Mouse (Mus musculus) heart, postnatal 0 days (tissue): ENCODE measurements at regions not wholly inside any gene's neighbourhood (a gene's known extent, or its start where the extent isn't known, plus 50 kb on each side); places are given as distances from the start of the nearest gene placed in this dataset.

Experiments used
- ATAC-seq: fragments of 200-750 bp; cut with Nextera tagmentation; 2 replicates; pipeline ENCODE4 v1.8.0; 2017; ENCODE audit warnings: low read depth, moderate number of reproducible peaks, moderate library complexity; ENCODE audit not compliant: insufficient read depth
- DNase-seq: peaks from one replicate; pipeline ENCODE4 v3.0.0-alpha.2; 2016; ENCODE audit warnings: low spot score
- H3K27ac ChIP-seq: fragments of 300-500 bp; sonication (generic); 2 replicates; pipeline ENCODE4 v1.5.1; 2014; ENCODE audit warnings: low read depth, mild to moderate bottlenecking
- H3K27me3 ChIP-seq: fragments of 300-500 bp; sonication (generic); 2 replicates; pipeline ENCODE4 v1.6.1; 2014; ENCODE audit warnings: low read length, mixed read lengths; ENCODE audit not compliant: control insufficient read depth, insufficient read depth
- H3K36me3 ChIP-seq: fragments of 300-500 bp; sonication (generic); replicated peaks from 2 replicates; pipeline ENCODE4 v1.6.1; 2014; ENCODE audit warnings: low read length, mixed read lengths; ENCODE audit not compliant: control insufficient read depth, insufficient read depth
- H3K4me1 ChIP-seq: fragments of 300-500 bp; sonication (generic); 2 replicates; pipeline ENCODE4 v1.6.1; 2014; ENCODE audit warnings: antibody characterized with exemption; ENCODE audit not compliant: control insufficient read depth, insufficient read depth
- H3K4me2 ChIP-seq: fragments of 300-500 bp; sonication (generic); 2 replicates; pipeline ENCODE4 v1.6.1; 2014; ENCODE audit warnings: low read depth, mild to moderate bottlenecking, low read length, moderate library complexity
- H3K4me3 ChIP-seq: fragments of 300-500 bp; sonication (generic); 2 replicates; pipeline ENCODE4 v1.5.1; 2014; ENCODE audit warnings: low read depth, low read length
- H3K9ac ChIP-seq: fragments of 300-500 bp; sonication (generic); replicated peaks from 2 replicates; pipeline ENCODE4 v1.6.1; 2014; ENCODE audit warnings: low read depth, low read length, mixed read lengths
- H3K9me3 ChIP-seq: fragments of 300-500 bp; sonication (generic); replicated peaks from 2 replicates; pipeline ENCODE4 v1.6.1; 2016; ENCODE audit warnings: low read length; ENCODE audit not compliant: control insufficient read depth
- CTCF ChIP-seq: IDR thresholded peaks from 2 replicates; pipeline ENCODE4 v1.5.1; 2016; ENCODE audit warnings: antibody characterized with exemption, control low read depth, low read depth
- EP300 ChIP-seq: IDR thresholded peaks from 2 replicates; pipeline ENCODE4 v1.6.1; 2016; ENCODE audit warnings: antibody characterized with exemption, low read depth
- WGBS: fragments of 180-500 bp; shearing (Covaris S2); extraction: QIAGEN DNeasy Blood & Tissue Kit; methylation state at CpG from one replicate; pipeline ENCODE4 v1.1.7; 2014; 5-methylcytosine and 5-hydroxymethylcytosine counted together

DNA sequence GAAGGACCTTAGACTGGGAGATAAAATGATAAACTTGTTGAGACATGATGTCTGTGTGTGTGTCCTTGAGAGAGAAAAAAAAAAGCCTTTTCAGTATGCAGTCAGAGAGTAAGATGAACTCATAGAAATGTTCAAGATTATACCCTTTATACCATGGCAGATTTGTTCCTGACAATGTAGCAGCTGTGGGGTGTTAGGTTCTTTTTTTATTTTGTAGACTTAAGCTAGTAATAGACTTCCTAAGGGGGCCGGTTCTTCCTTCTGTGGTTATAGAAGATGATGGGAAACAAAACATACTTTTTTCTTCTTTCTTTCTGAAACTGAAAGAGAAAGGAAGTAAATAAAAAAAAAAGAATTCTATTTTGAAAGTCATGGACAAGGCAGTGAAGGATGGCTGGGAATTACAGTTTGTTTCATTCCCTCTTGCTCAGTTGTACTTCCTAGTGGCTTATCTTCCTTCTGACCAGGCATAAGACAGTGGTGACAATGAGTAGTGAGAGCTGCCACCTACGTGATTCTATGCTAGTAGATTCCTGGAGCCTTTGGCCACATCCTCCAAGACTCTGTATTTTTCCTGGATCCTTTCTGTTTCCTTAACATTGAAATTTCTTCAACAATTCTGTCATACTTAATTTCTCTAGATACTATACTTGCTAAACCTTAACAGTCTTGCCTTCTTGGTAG is 280.0 kb downstream of the Pcdh10 start:
- TF ChIP-seq EP300, result no peak
- whole genome bisulfite sequencing, result 63% methylated on average over 2 of the region's 2 CpGs
- H3K9ac ChIP-seq, result no peak overlapping the region

DNA sequence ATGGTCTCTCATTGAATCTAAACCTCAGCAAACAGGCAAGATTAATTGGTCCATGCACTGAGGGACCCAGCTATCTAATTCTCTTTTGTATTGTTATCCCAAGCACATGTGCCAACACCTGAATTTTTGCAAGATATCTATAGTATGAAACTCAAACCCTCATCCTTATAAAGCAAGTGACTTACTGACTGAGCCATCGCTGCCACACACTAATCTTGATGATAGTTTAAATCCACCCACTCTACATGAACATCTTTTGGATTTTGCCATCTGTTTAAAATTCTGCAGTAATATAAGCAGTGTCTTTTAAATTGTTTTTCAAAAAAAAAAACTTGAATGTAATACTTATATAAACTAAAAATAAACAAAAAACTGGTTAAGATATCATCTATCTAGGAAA is 280.9 kb downstream of the Pcdh10 start:
- DNase-seq (no peak), ATAC-seq (no peak)
- Histone ChIP-seq H3K4me1 (no peaks in the 10 kb centered on the region), H3K27me3 (no peaks in the 10 kb centered on the region), H3K9me3 (no peaks in the 10 kb centered on the region), H3K4me3 (no peak overlapping the region), H3K36me3 (no peaks in the 10 kb centered on the region), H3K4me2 (no peak overlapping the region), H3K9ac (no peak overlapping the region), H3K27ac (no peak overlapping the region)
- TF ChIP-seq CTCF (no peak), EP300 (no peak)
- WGBS, result 88% methylated on average over 1 of the region's 1 CpGs

More for the DNA sequence above, 280.0 kb downstream of the Pcdh10 start:
- ATAC-seq, result no peak
- H3K9me3 ChIP-seq, result no peaks in the 10 kb centered on the region
- no peaks in the 10 kb centered on the region for H3K4me1 ChIP-seq
- no peak overlapping the region for H3K4me3 ChIP-seq
- H3K36me3 ChIP-seq, result no peaks in the 10 kb centered on the region
- no peak overlapping the region for H3K4me2 ChIP-seq
- no peaks in the 10 kb centered on the region for H3K27me3 ChIP-seq
- no peak overlapping the region for H3K27ac ChIP-seq
- no peak for DNase-seq

DNA sequence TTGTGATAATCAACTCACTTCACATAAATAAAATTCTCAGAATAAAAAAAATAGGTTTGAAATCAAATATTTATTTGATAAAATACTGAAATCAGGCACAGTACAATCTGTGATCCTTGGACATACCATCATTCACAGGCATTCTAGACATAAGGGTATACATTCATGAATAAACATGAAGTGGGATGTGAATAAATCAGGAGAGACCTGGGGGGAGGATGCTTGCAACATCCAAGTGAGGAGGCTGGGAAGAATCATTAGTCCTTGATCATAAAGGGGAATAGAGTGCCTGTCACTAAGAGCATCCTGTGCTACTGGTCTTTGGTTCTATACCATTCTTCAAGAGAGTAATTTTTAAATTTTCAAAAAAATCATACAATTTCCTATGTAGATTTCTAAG is 292.2 kb downstream of the Pcdh10 start:
- Histone ChIP-seq H3K4me2 (no peak overlapping the region), H3K4me1 (no peaks in the 10 kb centered on the region), H3K9ac (no peak overlapping the region), H3K9me3 (no peaks in the 10 kb centered on the region), H3K27me3 (no peaks in the 10 kb centered on the region), H3K27ac (no peak overlapping the region), H3K4me3 (no peak overlapping the region), H3K36me3 (no peaks in the 10 kb centered on the region)
- ATAC-seq, result no peak
- TF ChIP-seq CTCF (no peak), EP300 (no peak)
- DNase-seq, result no peak

DNA sequence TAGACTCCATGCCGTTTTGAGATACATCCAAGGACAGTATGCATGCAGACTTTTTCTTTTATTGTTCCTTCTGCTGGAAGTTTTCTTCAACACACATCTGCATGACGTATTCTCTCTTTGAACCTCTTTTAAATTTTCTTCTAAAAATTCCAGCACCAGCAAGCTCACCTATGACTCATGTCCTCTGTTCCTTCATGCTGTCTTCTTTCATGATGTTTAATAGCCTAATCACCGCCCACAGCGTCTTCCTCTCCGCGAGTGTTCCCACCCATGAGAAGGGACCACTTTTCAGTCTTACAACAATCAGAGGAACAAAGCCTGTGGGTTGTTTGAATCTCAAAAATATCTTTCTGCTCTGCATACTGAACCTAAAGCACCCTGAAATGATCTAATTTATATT is 299.5 kb downstream of the Pcdh10 start:
- no peaks in the 10 kb centered on the region for H3K9me3 ChIP-seq
- TF ChIP-seq EP300 (no peak), CTCF (no peak)
- no peaks in the 10 kb centered on the region for H3K4me1 ChIP-seq
- no peak overlapping the region for H3K4me2 ChIP-seq
- no peaks in the 10 kb centered on the region for H3K36me3 ChIP-seq
- H3K4me3 ChIP-seq, result no peak overlapping the region
- DNase-seq, result no peak
- WGBS, result 83% methylated on average over 6 of the region's 6 CpGs
- H3K9ac ChIP-seq, result no peak overlapping the region
- H3K27me3 ChIP-seq, result no peaks in the 10 kb centered on the region
- no peak overlapping the region for H3K27ac ChIP-seq
- ATAC-seq, result no peak

DNA sequence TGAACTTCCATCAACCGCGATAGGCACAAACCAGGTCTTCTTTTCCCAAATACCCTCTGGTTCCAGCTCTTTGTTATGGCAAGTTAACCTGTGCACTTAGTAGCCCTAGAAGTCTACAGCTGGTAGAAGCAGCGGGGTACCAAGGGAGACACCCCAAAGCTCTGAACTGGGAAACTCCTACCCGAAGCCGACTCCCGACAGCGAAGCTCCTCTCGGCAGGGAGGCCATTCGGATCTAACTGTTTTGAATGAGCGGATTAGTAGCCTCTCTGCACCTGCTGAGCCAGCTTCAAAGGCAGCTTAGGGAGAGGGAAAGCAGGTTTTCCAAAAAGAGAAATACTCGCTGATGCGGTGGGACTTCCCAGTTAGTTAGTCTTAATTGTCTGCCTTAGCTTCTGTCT is 303.2 kb downstream of the Pcdh10 start:
- H3K4me1 ChIP-seq, result no peaks in the 10 kb centered on the region
- 7% methylated on average over 12 of the region's 12 CpGs for WGBS
- H3K27me3 ChIP-seq, result no peaks in the 10 kb centered on the region
- no peak for TF ChIP-seq EP300
- no peak for TF ChIP-seq CTCF
- no peak overlapping the region for H3K27ac ChIP-seq
- peak overlapping the region; percentile 24 for H3K4me3 ChIP-seq
- no peak for DNase-seq
- H3K4me2 ChIP-seq, result peak overlapping the region; percentile 38; the same call in 1 of the 2 replicates
- H3K9ac ChIP-seq, result no peak overlapping the region
- no peak for ATAC-seq
- H3K9me3 ChIP-seq, result no peaks in the 10 kb centered on the region
- H3K36me3 ChIP-seq, result no peaks in the 10 kb centered on the region

DNA sequence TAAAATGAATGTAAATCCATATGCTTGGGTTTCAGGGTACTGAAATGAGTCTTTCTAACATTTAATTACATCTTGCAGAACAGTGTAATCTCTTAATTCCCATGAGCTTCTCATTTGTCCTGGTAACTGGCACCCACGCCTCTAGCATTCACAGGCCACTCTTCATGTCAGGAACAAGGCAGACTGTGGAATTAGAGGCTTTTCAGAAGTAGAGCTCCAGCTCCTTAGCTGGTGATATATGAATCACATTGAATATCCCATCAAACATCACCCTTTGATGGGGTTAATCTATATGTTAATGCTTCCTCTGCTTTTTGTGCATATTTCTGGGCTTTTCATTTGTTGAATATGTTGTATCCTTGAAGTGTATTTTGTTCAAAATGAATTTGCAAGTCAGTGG is 329.7 kb downstream of the Pcdh10 start:
- no peak for ATAC-seq
- WGBS, result 65% methylated on average over 1 of the region's 1 CpGs

More for the DNA sequence above, 329.7 kb downstream of the Pcdh10 start:
- Histone ChIP-seq H3K4me3 (no peak overlapping the region), H3K9ac (no peak overlapping the region), H3K36me3 (no peaks in the 10 kb centered on the region), H3K27me3 (no peaks in the 10 kb centered on the region), H3K4me1 (no peaks in the 10 kb centered on the region), H3K4me2 (no peak overlapping the region), H3K27ac (no peak overlapping the region), H3K9me3 (no peaks in the 10 kb centered on the region)
- no peak for DNase-seq
- TF ChIP-seq EP300 (no peak), CTCF (no peak)
